Mouse (Mus musculus) brain, embryonic 14.5 days (tissue): ENCODE results near the gene Ndufaf2.

ENCODE experiments used
- CTCF ChIP-seq: fragments of 200-500 bp; IDR thresholded peaks from 2 replicates; pipeline ENCODE4 v1.5.1; 2012; ENCODE audit warnings: inconsistent platforms, mild to moderate bottlenecking, moderate library complexity, borderline replicate concordance; ENCODE audit not compliant: insufficient read depth, insufficient read length; ENCODE audit errors: extremely low read depth
- POLR2A ChIP-seq: fragments of 200-500 bp; IDR thresholded peaks from 2 replicates; pipeline ENCODE4 v1.6.1; 2012; ENCODE audit warnings: mild to moderate bottlenecking, inconsistent platforms, borderline replicate concordance; ENCODE audit not compliant: poor library complexity, insufficient read depth, insufficient read length, severe bottlenecking; ENCODE audit errors: extremely low read depth

DNA sequence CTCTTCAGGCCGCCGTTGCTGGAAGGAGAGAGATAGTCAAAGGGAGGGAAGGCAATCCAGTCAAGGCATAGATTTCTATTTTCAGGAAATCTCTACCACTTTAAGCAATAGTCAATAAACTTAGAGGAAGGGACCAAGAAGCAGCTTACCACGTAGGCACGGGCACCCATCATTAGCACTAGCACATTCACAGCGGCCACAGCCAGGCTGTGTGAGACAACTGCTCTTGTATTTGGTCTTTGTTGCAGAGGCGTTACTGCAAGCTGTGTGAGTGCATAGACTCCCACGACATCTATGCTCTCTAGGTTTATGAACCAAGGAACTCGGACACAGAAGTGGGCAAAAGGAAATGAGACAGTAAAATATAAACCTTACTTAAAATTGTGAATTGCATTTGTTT, 14.3 kb downstream of the Ndufaf2 start:
- TF ChIP-seq POLR2A: no peak
- no peak for TF ChIP-seq CTCF
